Mouse (Mus musculus): ENCODE data around the gene Galns.

GRCm38 (mm10) chr8:122548891-122549439 lies 62.3 kb downstream of the Galns start:
- TF ChIP-seq CTCF (IDR thresholded peaks at IDR 0.05): no peak
- no peak for TF ChIP-seq EP300 (IDR thresholded peaks at IDR 0.05)

Measured in lung, postnatal 0 days (tissue).